Mouse (Mus musculus) spleen, embryonic (tissue): Measurements from ENCODE around the gene Olfr1392.

ENCODE experiments used
- CTCF ChIA-PET: fragments of 350-600 bp; sonication (Branson Sonifier 250); formaldehyde crosslinking; loops from one replicate; lab custom pipeline; 2022; lab: Charles Lee

The Olfr1392 gene

DNA sequence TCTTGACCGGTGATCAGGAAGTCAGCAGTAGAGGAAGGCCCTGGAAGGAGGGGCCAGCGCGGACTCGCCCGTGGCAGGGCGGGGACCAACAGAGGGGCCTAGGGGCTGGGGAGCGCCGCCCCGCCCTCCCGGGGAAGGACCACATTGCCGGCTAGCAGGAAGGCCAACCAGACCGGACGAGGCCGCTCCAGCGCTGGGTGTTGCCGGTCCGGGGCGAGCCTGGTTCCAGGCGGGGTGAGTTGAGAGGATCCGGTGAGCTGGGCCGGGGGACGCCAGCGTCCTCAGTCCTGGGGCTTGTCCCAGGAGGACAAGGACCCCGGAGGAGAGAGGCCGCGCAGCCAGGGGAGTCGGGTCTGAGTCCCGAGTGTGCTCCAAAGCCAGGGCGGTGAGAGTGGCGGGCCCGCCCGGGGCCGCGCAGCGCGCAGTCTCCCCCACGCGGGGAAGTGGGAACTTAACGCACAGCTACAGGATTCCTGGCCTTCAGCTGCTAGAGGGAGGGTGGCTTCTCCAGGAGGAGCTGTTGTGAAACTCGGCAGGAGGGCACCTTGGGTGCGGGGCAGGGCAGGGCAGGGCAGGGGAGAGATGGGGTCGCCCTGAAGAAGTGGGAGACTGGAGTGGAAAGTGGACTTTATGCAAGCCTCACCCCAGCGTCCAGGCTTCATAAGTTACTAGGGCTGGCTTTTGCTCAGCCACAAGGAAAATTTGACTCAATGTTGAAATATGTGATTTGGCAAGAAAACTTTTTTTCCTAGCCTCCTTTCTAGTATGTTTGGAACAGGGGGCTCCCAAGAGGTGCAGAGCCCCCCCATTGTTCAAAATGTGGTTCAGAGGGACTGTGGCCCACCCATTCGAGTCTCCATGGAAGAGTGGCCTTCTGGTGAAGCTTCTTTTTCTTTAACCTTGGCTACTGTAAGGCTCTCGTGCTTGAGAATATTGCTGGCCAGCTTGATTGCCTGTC lies 34.4 kb upstream of the Olfr1392 start:
- CTCF ChIA-PET: interaction anchor here (1.1 kb wide), 1 partner anchor 59 kb away, joined by 3 read pairs; no protein-coding TSS in a partner anchor

GRCm38 (mm10) chr11:49251380-49251761 lies 33.7 kb upstream of the Olfr1392 start:
- CTCF ChIA-PET: interaction anchor here (1.1 kb wide), 1 partner anchor 60 kb away, joined by 3 read pairs; no protein-coding TSS in a partner anchor

GRCm38 (mm10) chr11:49252048-49252447 lies 33.0 kb upstream of the Olfr1392 start:
- CTCF ChIA-PET: no interaction called here

DNA sequence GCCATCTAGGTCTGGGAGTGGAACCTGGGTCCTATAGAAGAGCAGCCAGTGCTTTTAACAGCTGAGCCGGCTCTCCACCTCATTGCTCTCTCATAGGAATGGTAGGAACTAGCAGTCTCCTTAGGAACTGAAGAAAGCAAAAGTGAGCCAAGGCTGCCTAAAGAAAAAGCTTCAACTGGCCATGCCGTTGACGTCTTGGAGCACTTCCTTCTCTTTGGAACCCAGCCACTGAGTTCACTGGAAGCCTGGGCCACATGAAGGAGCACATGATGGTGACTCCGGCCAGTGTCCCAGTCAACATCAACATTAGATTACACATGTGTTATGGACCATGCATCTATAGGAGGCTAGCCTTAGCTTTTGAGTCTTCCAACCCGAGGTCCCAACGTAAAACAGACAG lies 32.0 kb upstream of the Olfr1392 start:
- CTCF ChIA-PET: interaction anchor here (0.6 to 0.8 kb wide), 2 partner anchors 50 to 66 kb away, joined by 3 read pairs; partner anchors contain the start of gene Btnl9

DNA sequence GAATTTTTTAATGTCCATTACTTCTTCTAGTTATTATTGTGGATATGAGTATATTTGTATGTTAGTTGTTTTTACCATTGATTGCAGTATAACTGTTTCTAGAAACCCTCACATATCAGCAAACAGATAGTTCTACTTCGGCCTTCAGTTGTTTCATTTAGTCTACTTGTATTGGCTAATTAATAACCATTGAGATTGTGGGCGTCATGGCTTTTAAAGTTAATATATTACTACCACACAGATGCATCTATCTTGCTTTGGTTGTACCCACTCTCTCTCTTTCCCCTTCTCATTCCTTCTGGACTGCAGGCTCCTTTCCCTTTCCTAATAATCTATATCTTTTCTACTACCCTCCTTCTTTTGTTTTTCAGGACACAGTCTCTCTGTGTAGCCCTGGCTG lies 25.8 kb upstream of the Olfr1392 start:
- CTCF ChIA-PET: no interaction called here

GRCm38 (mm10) chr11:49259829-49260228 lies 25.3 kb upstream of the Olfr1392 start:
- CTCF ChIA-PET: no interaction called here

GRCm38 (mm10) chr11:49260598-49261312 lies 24.3 kb upstream of the Olfr1392 start:
- CTCF ChIA-PET: no interaction called here

GRCm38 (mm10) chr11:49261313-49261855 lies 23.7 kb upstream of the Olfr1392 start:
- CTCF ChIA-PET: no interaction called here

DNA sequence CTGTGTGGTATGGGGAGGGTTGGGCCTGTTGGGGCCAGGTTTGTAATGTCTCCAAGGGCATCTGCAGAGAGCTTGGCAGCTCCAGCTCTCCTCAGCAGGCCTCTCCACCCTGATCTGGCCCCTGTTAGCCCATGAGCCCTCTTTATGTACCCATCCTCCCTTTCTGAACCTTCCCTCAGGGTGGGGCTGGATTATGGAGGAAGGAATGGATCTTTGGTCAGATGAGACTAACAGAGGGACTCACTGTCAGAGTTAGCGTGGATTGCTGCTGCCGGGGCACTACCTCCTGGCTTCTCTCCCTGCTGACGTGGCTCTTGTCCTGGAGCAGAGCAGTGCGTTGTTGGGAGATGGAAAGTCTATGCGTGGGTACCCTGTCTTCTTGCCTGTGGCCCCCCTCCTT lies 22.8 kb upstream of the Olfr1392 start:
- CTCF ChIA-PET: no interaction called here

DNA sequence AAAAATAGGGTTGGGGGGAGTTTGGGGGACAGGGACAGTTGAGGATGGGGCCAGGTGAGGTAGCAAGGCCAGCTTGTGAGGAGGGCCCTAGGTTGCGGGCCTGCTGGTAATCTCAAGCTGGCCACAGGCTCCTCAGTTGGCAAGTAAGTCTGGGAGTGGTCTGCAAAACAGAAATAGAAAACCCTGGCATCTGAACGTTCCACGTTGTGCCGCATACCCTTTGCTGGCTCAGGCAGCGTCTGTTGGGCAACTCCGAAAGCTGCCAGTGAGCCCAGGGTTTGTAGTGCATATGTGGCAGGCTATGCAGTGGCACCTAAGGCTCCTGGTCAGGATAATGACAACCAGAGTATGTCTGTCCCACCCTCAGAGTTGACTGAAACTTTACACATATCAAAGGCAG lies 21.9 kb upstream of the Olfr1392 start:
- CTCF ChIA-PET: interaction anchor here (0.6 kb wide), 1 partner anchor 39 kb away, joined by 3 read pairs; no protein-coding TSS in a partner anchor

GRCm38 (mm10) chr11:49264081-49264480 lies 21.0 kb upstream of the Olfr1392 start:
- CTCF ChIA-PET: no interaction called here

GRCm38 (mm10) chr11:49264622-49265021 lies 20.5 kb upstream of the Olfr1392 start:
- CTCF ChIA-PET: no interaction called here

DNA sequence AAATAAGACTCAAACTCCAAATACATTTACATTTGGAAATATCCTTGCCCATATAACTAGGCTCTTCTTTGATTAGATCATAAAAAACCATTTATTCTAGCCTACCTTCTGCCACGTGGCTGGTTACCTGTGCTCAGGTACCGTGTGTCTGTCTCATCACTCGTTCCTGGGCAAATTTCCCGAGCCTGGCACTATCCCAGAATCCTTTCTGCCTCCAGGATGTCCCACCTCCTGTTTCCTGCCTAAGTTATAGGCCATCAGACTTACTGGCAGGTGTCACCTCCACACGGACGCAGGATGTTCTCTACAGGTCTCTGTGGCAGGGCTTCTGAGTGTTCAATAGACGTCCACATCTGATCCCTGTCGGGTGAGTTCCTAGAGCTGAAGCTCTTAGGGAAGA lies 20.0 kb upstream of the Olfr1392 start:
- CTCF ChIA-PET: no interaction called here

- CTCF ChIA-PET: interaction anchor here (0.5 kb wide), 1 partner anchor 75 kb away, joined by 16 read pairs; no protein-coding TSS in a partner anchor
Measured at GRCm38 (mm10) chr11:49266671-49267070, 18.4 kb upstream of the Olfr1392 start.

DNA sequence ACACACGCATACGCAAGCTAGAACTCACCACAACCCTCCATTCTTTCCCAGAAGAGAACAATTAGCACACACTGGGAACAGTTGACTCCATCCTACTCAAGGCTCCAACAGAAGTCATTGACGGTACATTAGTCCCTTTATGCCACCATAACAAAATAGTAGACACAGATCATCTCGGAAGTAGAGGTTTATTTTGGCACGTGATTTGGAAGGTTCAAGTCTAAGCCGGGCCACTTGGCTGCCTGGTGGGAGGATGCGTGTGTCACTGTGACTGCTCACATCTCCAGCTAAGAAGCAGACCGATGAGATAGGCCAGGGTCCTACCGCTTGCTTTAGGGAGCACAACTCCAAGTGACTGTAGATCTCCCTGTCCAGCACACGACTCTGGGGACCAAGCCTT lies 17.8 kb upstream of the Olfr1392 start:
- CTCF ChIA-PET: no interaction called here

GRCm38 (mm10) chr11:49267970-49268579 lies 17.0 kb upstream of the Olfr1392 start:
- CTCF ChIA-PET: no interaction called here

GRCm38 (mm10) chr11:49269761-49270160 lies 15.3 kb upstream of the Olfr1392 start:
- CTCF ChIA-PET: no interaction called here

- CTCF ChIA-PET: no interaction called here
Measured at GRCm38 (mm10) chr11:49270368-49270767, 14.7 kb upstream of the Olfr1392 start.

GRCm38 (mm10) chr11:49271334-49271733 lies 13.7 kb upstream of the Olfr1392 start:
- CTCF ChIA-PET: interaction anchor here (0.6 to 1.9 kb wide), 3 partner anchors 83 to 104 kb away, joined by 3 to 6 read pairs (median 4); no protein-coding TSS in a partner anchor

- CTCF ChIA-PET: no interaction called here
Measured at GRCm38 (mm10) chr11:49273834-49274519, 11.1 kb upstream of the Olfr1392 start.

GRCm38 (mm10) chr11:49278222-49278621 lies 6.9 kb upstream of the Olfr1392 start, which contains the start of gene Olfr1393:
Gene Olfr1393, plus strand, starts transcription at chr11:49278304.
- CTCF ChIA-PET: no interaction called here
